Mouse (Mus musculus): ENCODE results near the gene Gpr15.

Gene Gpr15

DNA sequence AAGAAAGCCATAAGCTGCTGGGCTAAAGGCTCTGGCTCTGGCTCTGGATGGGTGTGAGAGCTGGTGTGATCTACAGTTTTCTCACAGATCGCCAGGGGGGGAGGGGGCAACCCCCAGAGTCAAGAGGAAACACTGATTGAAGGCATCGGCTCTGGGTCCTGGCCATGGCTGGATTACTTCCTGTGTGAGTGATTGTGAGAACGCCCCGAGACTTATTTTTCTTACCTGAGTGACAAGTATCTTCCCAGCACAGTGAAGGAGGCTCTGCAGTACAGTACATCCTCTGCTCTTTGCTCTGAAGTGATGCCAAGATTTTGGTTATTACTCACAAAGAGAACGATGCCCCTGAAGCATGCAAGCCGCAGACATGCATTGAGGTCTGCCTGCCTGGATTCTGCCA, 17.1 kb downstream of the Gpr15 start:
- DNase-seq = no peak

DNA sequence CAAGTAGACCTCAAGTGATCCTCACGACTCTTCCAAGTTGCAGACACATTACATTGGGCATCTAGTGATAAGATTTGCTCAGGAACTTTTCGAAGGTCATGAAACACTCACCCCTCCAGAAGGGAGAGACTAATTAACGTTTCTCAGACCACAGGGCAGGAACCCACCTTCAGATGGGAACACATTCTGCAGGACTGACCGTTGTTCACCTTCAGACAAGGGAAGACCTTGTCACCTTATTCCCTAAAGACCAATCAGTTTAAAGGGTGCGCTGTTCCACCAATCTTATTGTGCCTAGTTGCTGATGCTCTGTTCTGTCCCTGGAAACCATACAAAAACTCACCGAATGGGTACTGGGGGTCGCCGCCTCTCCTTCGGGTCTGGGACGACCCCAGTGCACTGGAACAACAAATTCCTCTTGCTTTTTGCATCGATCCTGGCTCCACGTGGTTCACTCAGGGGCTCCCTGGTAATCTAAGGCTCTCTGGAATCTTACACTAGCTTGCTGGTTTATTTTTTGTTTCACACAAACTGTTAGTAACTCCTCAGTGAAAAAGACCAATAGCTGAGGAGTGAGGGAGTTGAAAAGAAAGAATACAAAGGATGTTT, 17.9 kb downstream of the Gpr15 start:
- no peak for DNase-seq

- no peak for DNase-seq
Measured at GRCm38 (mm10) chr16:58700174-58700573, 18.7 kb downstream of the Gpr15 start.

DNA sequence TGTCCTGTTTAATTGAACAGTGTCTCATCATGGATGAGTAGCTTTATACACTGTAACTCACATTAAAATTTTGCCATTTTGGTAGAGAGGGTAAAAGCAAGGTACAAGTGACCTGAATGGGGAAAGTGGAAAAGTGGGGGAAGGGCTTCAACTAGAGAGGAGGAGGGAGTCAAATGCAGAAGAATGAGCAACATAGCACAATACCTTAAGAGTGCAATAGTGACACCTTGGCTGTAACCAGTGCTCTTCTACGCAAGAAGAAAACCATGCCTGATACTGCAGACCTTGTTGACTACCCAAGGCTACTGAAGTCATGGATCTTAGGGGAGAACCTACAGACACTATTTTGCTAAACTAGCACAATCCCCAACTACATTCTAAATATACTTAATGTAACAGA, 21.6 kb downstream of the Gpr15 start:
- no peak for DNase-seq

DNA sequence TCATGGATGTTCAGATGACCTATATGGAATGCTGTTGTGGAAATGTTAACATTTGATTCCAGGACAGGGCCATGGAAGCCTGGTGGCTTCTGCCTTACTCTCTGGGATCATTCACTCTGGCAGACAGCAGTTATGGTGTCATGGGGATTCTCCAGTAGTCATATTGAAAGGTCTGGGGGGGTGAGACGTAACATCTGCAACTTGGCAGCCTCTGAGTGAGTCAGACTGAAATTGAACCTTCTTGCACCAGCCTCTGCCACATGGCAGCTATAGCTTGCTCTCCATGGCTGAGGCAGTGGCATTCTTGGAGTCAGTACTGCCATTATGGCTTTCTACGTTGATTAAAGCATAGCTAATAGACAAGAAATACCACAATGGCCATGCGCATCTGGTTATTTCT, 22.1 kb downstream of the Gpr15 start:
- no peak for DNase-seq

DNA sequence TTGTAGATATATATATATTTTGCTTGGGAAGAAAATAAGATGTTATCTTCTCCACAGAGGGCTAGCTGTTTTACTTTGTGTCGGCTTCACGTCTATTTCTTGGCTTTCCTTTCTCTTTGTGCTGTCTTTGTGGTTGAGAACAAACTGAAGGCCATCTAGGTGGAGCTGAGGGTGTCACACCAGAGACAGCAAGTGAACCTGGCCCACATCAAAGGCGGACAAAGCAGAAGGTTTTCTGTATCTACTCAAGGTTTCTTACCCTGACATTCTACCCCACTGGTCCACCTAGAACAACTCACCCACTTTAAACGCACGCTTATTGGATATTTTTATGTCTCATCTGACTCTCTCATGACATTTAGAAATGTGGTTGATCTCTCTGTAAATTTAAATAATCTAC, 24.8 kb downstream of the Gpr15 start:
- DNase-seq = no peak

GRCm38 (mm10) chr16:58690322-58690732, 28.5 kb downstream of the Gpr15 start:
- DNase-seq = no peak

DNA sequence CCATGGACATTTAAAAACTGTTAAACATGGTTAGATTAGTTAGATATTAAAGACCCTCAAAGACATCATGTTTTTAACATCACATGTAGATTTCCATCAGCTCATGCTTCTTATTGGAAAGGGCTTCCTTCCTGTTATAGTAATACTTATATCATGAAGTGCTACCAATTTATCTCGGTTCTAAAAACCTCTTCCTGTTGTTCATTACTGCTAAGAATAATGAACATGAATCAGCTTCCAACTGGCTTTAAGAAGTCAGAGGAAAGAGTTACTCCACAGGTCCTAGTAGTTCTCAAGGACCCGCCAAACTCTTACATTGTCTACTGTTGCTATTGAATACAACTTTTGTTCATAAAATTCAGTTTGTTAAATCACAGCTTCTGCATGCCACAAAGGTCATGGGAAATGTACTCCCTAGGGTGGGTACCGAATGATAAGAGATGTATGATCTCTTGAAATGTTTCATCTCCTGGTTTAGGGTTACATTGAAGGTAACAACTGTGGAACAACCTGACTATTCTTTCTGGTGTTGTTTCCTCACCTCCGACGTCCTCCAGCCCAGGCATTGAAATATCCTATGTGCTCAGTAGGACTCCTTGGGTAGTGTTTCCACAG, 29.2 kb downstream of the Gpr15 start:
- no peak for DNase-seq

GRCm38 (mm10) chr16:58688534-58688933, 30.3 kb downstream of the Gpr15 start:
- no peak for DNase-seq

GRCm38 (mm10) chr16:58685548-58686537, 33.0 kb downstream of the Gpr15 start:
- peak; percentile 20 for DNase-seq

- no peak for DNase-seq
Measured at GRCm38 (mm10) chr16:58684537-58684936, 34.3 kb downstream of the Gpr15 start.

DNA sequence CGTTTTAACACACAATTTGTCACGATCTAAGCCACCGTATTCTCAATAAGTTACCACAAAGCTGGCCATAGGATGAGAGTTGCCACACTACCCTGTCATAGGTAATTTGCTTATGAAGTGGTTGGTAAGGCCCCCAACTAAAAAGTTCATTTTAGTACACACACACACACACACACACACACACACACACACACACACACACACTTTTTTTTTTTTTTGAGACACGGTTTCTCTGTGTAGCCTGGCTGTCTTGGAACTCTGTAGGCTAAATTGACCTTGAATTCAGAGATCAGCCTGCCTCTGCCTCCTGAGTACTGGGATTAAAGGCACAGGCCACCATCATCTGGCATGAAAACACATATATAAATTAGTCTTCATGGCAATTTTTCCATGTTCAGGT, 35.0 kb downstream of the Gpr15 start:
- no peak for DNase-seq

- no peak for DNase-seq
Measured at GRCm38 (mm10) chr16:58682870-58683269, 36.0 kb downstream of the Gpr15 start.

DNA sequence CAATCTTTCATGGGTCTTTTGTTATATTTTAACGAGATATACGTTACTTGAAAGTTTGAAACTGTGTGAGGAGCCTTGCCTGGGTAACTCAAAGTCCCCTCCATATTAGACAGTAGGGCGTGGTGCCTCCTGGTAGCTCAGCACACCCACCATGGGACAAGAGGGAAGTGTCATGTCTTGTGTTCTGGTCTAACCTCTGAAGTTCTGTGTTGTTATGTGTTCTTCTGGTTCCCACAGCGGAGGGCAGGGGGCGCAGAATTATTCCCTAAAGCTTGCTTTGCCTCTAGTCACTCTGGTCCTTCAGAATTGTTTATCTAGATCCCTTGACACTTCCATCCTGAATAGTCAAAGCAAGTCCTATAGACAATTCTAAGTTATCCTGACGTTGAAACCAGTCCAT, 36.8 kb downstream of the Gpr15 start:
- DNase-seq = no peak

GRCm38 (mm10) chr16:58678660-58679059, 40.2 kb downstream of the Gpr15 start:
- DNase-seq = peak; percentile 9

- DNase-seq = no peak
Measured at GRCm38 (mm10) chr16:58677491-58677890, 41.4 kb downstream of the Gpr15 start.

GRCm38 (mm10) chr16:58676633-58677032, 42.2 kb downstream of the Gpr15 start:
- DNase-seq = no peak

DNA sequence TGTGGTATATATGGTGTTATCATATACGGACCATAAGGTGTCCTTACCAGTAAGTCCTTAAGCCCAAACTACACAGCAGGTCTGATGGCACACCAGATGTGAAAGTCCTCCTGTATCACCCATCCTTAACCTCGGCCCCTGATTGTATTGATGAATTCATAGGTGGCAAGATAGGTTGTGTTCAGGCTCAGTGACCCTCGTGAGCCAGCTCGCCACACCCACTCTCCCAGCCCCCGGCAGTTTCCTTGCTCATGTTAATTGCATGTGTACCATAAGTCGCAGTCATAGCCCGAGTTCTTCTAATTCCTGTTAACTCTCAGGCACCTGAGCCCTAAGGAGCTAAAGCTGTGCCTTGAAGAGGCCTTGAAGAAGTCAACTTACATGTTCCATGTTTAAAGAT, 42.7 kb downstream of the Gpr15 start:
- no peak for DNase-seq

DNA sequence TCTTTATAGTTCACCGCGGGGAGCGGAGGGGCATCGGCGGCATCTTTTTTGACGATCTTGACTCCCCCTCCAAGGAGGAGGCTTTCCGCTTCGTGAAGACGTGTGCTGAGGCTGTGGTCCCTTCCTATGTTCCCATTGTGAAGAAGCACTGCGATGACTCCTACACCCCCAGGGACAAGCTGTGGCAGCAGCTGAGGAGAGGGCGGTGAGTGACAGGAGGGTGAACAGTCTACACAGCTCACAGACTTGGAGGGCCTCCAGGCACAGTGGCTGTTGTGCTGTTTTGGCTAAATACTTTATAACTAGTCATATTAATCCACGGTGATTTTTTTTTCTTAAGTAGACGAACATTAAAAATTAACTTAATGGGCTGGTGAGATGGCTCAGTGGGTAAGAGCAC, 43.6 kb downstream of the Gpr15 start:
- no peak for DNase-seq

GRCm38 (mm10) chr16:58673811-58674410, 45.0 kb downstream of the Gpr15 start:
- no peak for DNase-seq

GRCm38 (mm10) chr16:58672396-58672795, 46.5 kb downstream of the Gpr15 start:
- no peak for DNase-seq

GRCm38 (mm10) chr16:58671212-58671985, 47.5 kb downstream of the Gpr15 start:
- no peak for DNase-seq

- no peak for DNase-seq
Measured at GRCm38 (mm10) chr16:58670643-58671042, 48.2 kb downstream of the Gpr15 start.
